Mouse (Mus musculus) liver, postnatal 0 days (tissue): ENCODE results near the gene Fkbp14. TPM values are rescaled to one million over a fixed set of nuclear protein-coding genes. Genes with fewer than 3 reads are reported as not detected.

ENCODE experiments used
- ATAC-seq: fragments of 200-750 bp; cut with Nextera tagmentation; 2 replicates; pipeline ENCODE4 v1.8.0; 2017; ENCODE audit warnings: mild to moderate bottlenecking, moderate library complexity
- DNase-seq: peaks from one replicate; pipeline ENCODE4 v3.0.0-alpha.2; 2016
- H3K27ac ChIP-seq: fragments of 300-500 bp; sonication (generic); 2 replicates; pipeline ENCODE4 v1.5.1; 2014; ENCODE audit warnings: antibody characterized with exemption, moderate library complexity, mild to moderate bottlenecking, low read depth
- H3K27me3 ChIP-seq: fragments of 300-500 bp; sonication (generic); 2 replicates; pipeline ENCODE4 v1.6.1; 2014; ENCODE audit warnings: low read length, control low read depth, mixed read lengths; ENCODE audit not compliant: insufficient read depth
- H3K36me3 ChIP-seq: fragments of 300-500 bp; sonication (generic); replicated peaks from 2 replicates; pipeline ENCODE4 v1.6.1; 2014; ENCODE audit warnings: mild to moderate bottlenecking, control low read depth, low read length, moderate library complexity, mixed read lengths; ENCODE audit not compliant: insufficient read depth
- H3K4me1 ChIP-seq: fragments of 300-500 bp; sonication (generic); 2 replicates; pipeline ENCODE4 v1.6.1; 2014; ENCODE audit warnings: antibody characterized with exemption, mild to moderate bottlenecking, control low read depth; ENCODE audit not compliant: insufficient read depth
- H3K4me2 ChIP-seq: fragments of 300-500 bp; sonication (generic); 2 replicates; pipeline ENCODE4 v1.6.1; 2014; ENCODE audit warnings: low read depth, mild to moderate bottlenecking, low read length, moderate library complexity, mixed read lengths
- H3K4me3 ChIP-seq: fragments of 300-500 bp; sonication (generic); 2 replicates; pipeline ENCODE4 v1.5.1; 2014; ENCODE audit warnings: low read depth, low read length
- H3K9ac ChIP-seq: fragments of 300-500 bp; sonication (generic); replicated peaks from 2 replicates; pipeline ENCODE4 v1.6.1; 2014; ENCODE audit warnings: mild to moderate bottlenecking, moderate library complexity
- H3K9me3 ChIP-seq: fragments of 300-500 bp; sonication (generic); 2 replicates; pipeline ENCODE4 v1.6.1; 2016; ENCODE audit warnings: mild to moderate bottlenecking, control low read depth, low read length, mixed read lengths
- CTCF ChIP-seq: sonication (generic); IDR thresholded peaks from 2 replicates; pipeline ENCODE4 v1.5.1; 2016; ENCODE audit warnings: antibody characterized with exemption, low read depth
- EP300 ChIP-seq: IDR thresholded peaks from 2 replicates; pipeline ENCODE4 v1.6.1; 2016; ENCODE audit warnings: antibody characterized with exemption, low read depth, mild to moderate bottlenecking
- WGBS: fragments of 180-500 bp; shearing (Covaris S2); extraction: QIAGEN DNeasy Blood & Tissue Kit; methylation state at CpG from one replicate; pipeline ENCODE4 v1.1.7; 2014; ENCODE audit not compliant: insufficient replicate concordance; 5-methylcytosine and 5-hydroxymethylcytosine counted together
- polyA plus RNA-seq: library from polyadenylated mRNA; unstranded; fragments of >200 nt; fragmentation: Nextera tagmentation; extraction: Ambion mirVana; gene quantifications from 2 replicates; pipeline ENCODE4 v1.2.1, GENCODE M21; 2015

The Fkbp14 gene
- polyA plus RNA-seq, 1 experiment from 2014 or later, result 2.3 TPM

- no peaks in the 10 kb centered on the region for H3K36me3 ChIP-seq
- H3K9me3 ChIP-seq, result no peaks in the 10 kb centered on the region
- no peak for TF ChIP-seq CTCF
- no peak for TF ChIP-seq EP300
- no peaks in the 10 kb centered on the region for H3K27me3 ChIP-seq
- H3K4me1 ChIP-seq, result no peaks in the 10 kb centered on the region
- no peak for DNase-seq
- no peak overlapping the region for H3K4me3 ChIP-seq
- ATAC-seq, result no peak
- 58% methylated on average over 2 of the region's 2 CpGs for WGBS
- no peak overlapping the region for H3K27ac ChIP-seq
- no peak overlapping the region for H3K9ac ChIP-seq
- H3K4me2 ChIP-seq, result no peak overlapping the region
Observed at GRCm38 (mm10) chr6:54530182-54530581, 66.9 kb downstream of the Fkbp14 start.

- H3K36me3 ChIP-seq, result no peaks in the 10 kb centered on the region
- no peak for DNase-seq
- no peaks in the 10 kb centered on the region for H3K9me3 ChIP-seq
- no peak overlapping the region for H3K27ac ChIP-seq
- 54% methylated on average over 8 of the region's 8 CpGs for WGBS
- H3K27me3 ChIP-seq, result no peaks in the 10 kb centered on the region
- TF ChIP-seq EP300, result peak; percentile 73; the same call in 1 of the 2 replicates
- TF ChIP-seq CTCF, result no peak
- no peak overlapping the region for H3K4me3 ChIP-seq
- peak; percentile 62 for ATAC-seq
- H3K4me2 ChIP-seq, result no peak overlapping the region
- H3K9ac ChIP-seq, result no peak overlapping the region
- H3K4me1 ChIP-seq, result no peaks in the 10 kb centered on the region
Observed at GRCm38 (mm10) chr6:54528666-54529065, 68.4 kb downstream of the Fkbp14 start.

Other genes with a start within 250 kb of the Fkbp14 start
- gene Wipf3, start 167.7 kb downstream of the Fkbp14 start, polyA plus RNA-seq, result 0.31 and 0.34 TPM in 2 replicates
- gene Scrn1, start 30.8 kb downstream of the Fkbp14 start, polyA plus RNA-seq, result 0.32 and 0.35 TPM in 2 replicates
- gene Plekha8, start 2.2 kb downstream of the Fkbp14 start, polyA plus RNA-seq, result 4.3 and 4.8 TPM in 2 replicates
- 1.8 and 4.0 TPM in 2 replicates for gene Mturn, start 84.3 kb upstream of the Fkbp14 start, polyA plus RNA-seq
- 4.4 and 4.9 TPM in 2 replicates for gene Znrf2, start 219.6 kb upstream of the Fkbp14 start, polyA plus RNA-seq